Mouse (Mus musculus): ENCODE results near the gene Paxx. TPM values are rescaled to one million over a fixed set of nuclear protein-coding genes. Genes with fewer than 3 reads are reported as not detected.
"Not testable (repeated sequence)": the region's sequence is repeated elsewhere in the genome, so short reads cannot be mapped to it uniquely, and the experiment has no call there.

Gene Paxx
- polyA plus RNA-seq, 1 experiment from 2014 or later, result 23.5 TPM

DNA sequence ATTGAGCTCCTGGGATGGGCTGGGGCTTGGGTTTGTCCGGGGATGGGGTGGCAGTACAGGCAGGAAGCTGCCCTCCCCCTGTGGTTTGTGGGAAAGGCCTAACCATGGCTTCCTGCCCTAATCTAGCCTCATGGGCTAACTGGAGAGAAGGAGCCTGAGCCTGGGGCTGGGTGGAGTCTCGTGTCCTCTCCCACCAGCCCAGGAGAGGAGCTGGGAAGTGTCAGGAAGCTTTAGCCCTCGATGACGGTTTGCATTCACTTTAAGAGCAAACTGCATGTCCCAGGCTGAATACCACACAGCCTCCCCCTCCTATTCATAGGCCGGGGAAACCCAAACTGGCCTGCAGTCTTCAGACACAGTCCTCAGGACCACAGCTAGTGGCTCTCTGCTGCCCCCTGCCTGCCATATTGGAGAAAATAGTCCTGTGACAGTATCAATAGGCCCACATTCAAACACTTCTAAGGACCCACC lies 34.1 kb downstream of the Paxx start:
- 35% methylated on average over 5 of the region's 5 CpGs for WGBS
- H3K27me3 ChIP-seq (ENCODE audit: control insufficient read depth, insufficient read depth, low read length), result peaks cover 7% of the 10 kb centered on the region

DNA sequence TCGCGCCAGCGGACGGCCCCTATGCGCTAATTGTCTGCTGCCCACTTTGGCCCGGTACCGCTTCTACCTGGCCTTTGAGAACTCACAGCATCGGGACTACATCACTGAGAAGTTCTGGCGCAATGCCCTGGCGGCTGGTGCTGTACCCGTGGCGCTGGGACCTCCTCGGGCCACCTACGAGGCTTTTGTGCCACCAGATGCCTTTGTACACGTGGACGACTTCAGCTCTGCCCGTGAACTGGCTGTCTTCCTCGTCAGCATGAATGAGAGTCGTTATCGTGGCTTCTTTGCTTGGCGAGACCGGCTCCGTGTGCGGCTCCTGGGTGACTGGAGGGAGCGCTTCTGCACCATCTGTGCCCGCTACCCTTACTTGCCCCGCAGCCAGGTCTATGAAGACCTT lies 35.4 kb downstream of the Paxx start:
- H3K9me3 ChIP-seq (ENCODE audit: control insufficient read depth, low read length), result no peaks in the 10 kb centered on the region
- 60% methylated on average over 27 of the region's 27 CpGs for WGBS
- H3K9ac ChIP-seq (ENCODE audit: low read depth, low read length), result no peak overlapping the region
- no peaks in the 10 kb centered on the region for H3K36me3 ChIP-seq (ENCODE audit: control insufficient read depth, insufficient read depth, low read length)
- H3K4me2 ChIP-seq (replicated peaks; ENCODE audit: low read depth, low read length), result no peak overlapping the region
- H3K4me3 ChIP-seq (ENCODE audit: low read length), result no peak overlapping the region
- peaks cover 7% of the 10 kb centered on the region for H3K27me3 ChIP-seq (ENCODE audit: control insufficient read depth, insufficient read depth, low read length)
- H3K4me1 ChIP-seq (ENCODE audit: control insufficient read depth, insufficient read depth, low read length), result peaks cover 10% of the 10 kb centered on the region; the same call in 1 of the 2 replicates
- H3K27ac ChIP-seq (ENCODE audit: low read depth, low read length), result no peak overlapping the region
- no peak for ATAC-seq (ENCODE audit: low FRiP score, low TSS enrichment)

More for the DNA sequence above, 34.1 kb downstream of the Paxx start:
- Histone ChIP-seq H3K4me3 (ENCODE audit: low read length) (no peak overlapping the region), H3K9me3 (ENCODE audit: control insufficient read depth, low read length) (no peaks in the 10 kb centered on the region), H3K4me1 (ENCODE audit: control insufficient read depth, insufficient read depth, low read length) (peaks cover 16% of the 10 kb centered on the region), H3K27ac (ENCODE audit: low read depth, low read length) (no peak overlapping the region), H3K4me2 (replicated peaks; ENCODE audit: low read depth, low read length) (no peak overlapping the region), H3K9ac (ENCODE audit: low read depth, low read length) (no peak overlapping the region), H3K36me3 (ENCODE audit: control insufficient read depth, insufficient read depth, low read length) (no peaks in the 10 kb centered on the region)
- no peak for ATAC-seq (ENCODE audit: low FRiP score, low TSS enrichment)

DNA sequence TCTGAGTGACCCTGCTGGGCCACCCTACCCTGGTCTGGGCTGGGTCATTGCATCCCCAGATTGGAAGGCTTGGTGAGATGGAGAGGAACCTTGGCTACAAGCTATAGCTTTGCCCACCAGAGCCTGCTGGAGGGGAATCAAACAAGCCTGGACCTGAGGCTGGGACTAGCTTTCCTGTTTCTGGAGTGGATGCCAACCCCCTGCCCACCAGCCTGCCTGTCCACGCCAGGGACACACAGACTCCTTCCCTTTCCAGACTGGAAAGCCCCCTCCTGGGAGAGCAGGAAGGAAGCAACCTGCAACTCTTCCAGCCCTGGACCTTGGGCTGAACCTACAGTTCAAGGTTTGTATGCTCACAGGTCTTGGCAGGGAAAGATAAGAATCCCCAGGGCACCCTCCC lies 37.3 kb downstream of the Paxx start:
- H3K27me3 ChIP-seq (ENCODE audit: control insufficient read depth, insufficient read depth, low read length), result peaks cover 7% of the 10 kb centered on the region
- no peaks in the 10 kb centered on the region for H3K36me3 ChIP-seq (ENCODE audit: control insufficient read depth, insufficient read depth, low read length)
- no peaks in the 10 kb centered on the region for H3K9me3 ChIP-seq (ENCODE audit: control insufficient read depth, low read length)
- H3K4me1 ChIP-seq (ENCODE audit: control insufficient read depth, insufficient read depth, low read length), result no peaks in the 10 kb centered on the region
- H3K9ac ChIP-seq (ENCODE audit: low read depth, low read length), result no peak overlapping the region
- WGBS, result 69% methylated on average over 1 of the region's 1 CpGs
- no peak overlapping the region for H3K4me2 ChIP-seq (replicated peaks; ENCODE audit: low read depth, low read length)
- no peak overlapping the region for H3K4me3 ChIP-seq (ENCODE audit: low read length)
- ATAC-seq (ENCODE audit: low FRiP score, low TSS enrichment), result no peak
- H3K27ac ChIP-seq (ENCODE audit: low read depth, low read length), result no peak overlapping the region

DNA sequence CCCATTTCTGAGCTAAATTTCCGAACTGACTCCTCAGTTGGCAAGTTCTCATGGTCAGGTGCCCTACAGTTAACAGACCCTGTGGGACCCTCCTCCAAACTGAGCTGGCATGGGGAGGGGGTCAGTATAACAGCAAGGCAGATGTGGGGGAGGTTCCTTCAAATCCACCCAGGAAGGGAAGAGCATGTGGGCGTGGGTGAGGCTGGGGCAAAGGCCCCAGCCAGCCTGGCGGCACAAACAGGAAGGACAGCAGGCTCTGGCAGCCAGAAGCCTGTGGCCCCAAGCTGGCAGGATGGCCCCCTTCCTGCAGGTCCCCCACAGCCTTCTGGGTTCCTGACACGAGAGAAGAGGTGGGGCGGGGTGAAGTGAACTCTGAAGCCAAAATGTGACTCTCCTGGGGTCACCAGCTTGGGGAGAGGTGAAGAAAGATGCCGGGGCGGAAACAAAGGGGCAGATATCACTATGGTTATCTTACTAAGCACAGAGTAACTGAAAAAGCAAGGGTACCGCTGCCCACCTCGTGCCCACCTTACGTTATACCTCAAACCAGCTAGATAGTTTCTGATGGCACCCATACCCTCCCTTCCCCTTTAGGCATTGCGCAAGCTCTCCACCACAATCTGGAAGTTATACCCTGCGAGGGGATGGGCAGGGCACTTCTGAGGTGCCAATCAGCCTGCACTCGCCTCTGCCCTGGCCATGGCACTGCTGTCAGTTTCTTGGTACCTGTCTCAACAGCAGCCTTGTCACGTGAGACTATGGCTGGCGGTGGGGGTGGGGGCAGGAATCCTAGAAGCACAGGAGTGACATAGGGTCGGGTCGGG lies 38.1 kb downstream of the Paxx start, which contains the start of gene Fut7:
Gene Fut7 (plus strand): TSS at position 681 of the 824 bp plus-strand sequence.
- no peaks in the 10 kb centered on the region for H3K4me1 ChIP-seq (ENCODE audit: control insufficient read depth, insufficient read depth, low read length)
- H3K4me3 ChIP-seq (ENCODE audit: low read length), result no peak within 1 kb of the TSS
- no peak within 1 kb of the TSS for H3K9ac ChIP-seq (ENCODE audit: low read depth, low read length)
- ATAC-seq (ENCODE audit: low FRiP score, low TSS enrichment), result no peak
- no peaks in the 10 kb centered on the region for H3K36me3 ChIP-seq (ENCODE audit: control insufficient read depth, insufficient read depth, low read length)
- peaks cover 7% of the 10 kb centered on the region for H3K27me3 ChIP-seq (ENCODE audit: control insufficient read depth, insufficient read depth, low read length)
- H3K27ac ChIP-seq (ENCODE audit: low read depth, low read length), result no peak within 1 kb of the TSS
- H3K9me3 ChIP-seq (ENCODE audit: control insufficient read depth, low read length), result no peaks in the 10 kb centered on the region
- WGBS, result 58% methylated on average over 17 of the region's 17 CpGs
- H3K4me2 ChIP-seq (replicated peaks; ENCODE audit: low read depth, low read length), result no peak within 1 kb of the TSS

DNA sequence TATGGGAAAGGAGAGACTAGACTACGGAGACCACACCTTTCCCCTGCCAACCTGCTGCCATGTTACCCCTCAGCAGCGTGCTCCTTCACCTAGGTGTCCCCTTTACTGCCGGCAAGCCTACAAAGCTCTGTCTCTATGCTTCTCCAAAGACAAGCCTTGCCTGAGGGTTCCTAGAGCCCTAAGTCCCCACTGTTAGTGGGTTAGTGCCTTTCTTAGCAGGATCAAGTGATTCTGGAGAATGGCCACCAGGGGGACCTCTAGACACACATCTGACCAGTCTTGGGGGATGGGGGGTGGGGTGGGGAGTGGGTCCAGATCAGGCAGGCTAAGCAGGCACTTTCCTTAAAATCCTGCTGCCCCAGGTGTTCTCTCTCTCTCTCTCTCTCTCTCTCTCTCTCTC lies 39.0 kb downstream of the Paxx start:
- no peak overlapping the region for H3K9ac ChIP-seq (ENCODE audit: low read depth, low read length)
- no peaks in the 10 kb centered on the region for H3K36me3 ChIP-seq (ENCODE audit: control insufficient read depth, insufficient read depth, low read length)
- no peak overlapping the region for H3K4me3 ChIP-seq (ENCODE audit: low read length)
- no peak overlapping the region for H3K27ac ChIP-seq (ENCODE audit: low read depth, low read length)
- WGBS, result 24% methylated on average over 3 of the region's 3 CpGs
- no peaks in the 10 kb centered on the region for H3K9me3 ChIP-seq (ENCODE audit: control insufficient read depth, low read length)
- ATAC-seq (ENCODE audit: low FRiP score, low TSS enrichment), result peak; percentile 61
- no peaks in the 10 kb centered on the region for H3K4me1 ChIP-seq (ENCODE audit: control insufficient read depth, insufficient read depth, low read length)
- H3K4me2 ChIP-seq (replicated peaks; ENCODE audit: low read depth, low read length), result no peak overlapping the region
- peaks cover 7% of the 10 kb centered on the region for H3K27me3 ChIP-seq (ENCODE audit: control insufficient read depth, insufficient read depth, low read length)

DNA sequence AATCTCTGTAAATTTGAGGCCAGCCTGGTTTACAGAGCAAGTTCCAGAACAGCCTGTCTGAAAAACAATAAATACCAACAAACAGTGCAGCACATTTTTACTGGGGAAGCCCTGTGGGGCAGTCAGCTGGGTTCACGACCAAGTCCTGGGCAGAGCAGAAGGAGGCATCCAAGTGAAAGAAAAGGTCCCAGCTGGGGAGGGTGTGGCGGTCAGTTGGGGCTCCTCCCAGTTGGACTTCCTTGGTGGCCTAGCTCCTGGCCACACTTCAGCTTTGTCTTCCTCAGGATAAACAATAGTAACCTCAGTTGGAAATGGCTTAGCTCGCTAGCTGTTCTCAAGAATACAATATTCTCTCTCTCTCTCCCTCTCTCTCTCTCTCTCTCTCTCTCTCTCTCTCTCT lies 43.5 kb downstream of the Paxx start:
- Histone ChIP-seq H3K36me3 (ENCODE audit: control insufficient read depth, insufficient read depth, low read length) (no peaks in the 10 kb centered on the region), H3K27ac (ENCODE audit: low read depth, low read length) (no peak overlapping the region), H3K9me3 (ENCODE audit: control insufficient read depth, low read length) (no peaks in the 10 kb centered on the region), H3K27me3 (ENCODE audit: control insufficient read depth, insufficient read depth, low read length) (no peaks in the 10 kb centered on the region), H3K4me1 (ENCODE audit: control insufficient read depth, insufficient read depth, low read length) (no peaks in the 10 kb centered on the region), H3K4me3 (ENCODE audit: low read length) (no peak overlapping the region), H3K4me2 (replicated peaks; ENCODE audit: low read depth, low read length) (no peak overlapping the region), H3K9ac (ENCODE audit: low read depth, low read length) (no peak overlapping the region)
- 37% methylated on average over 3 of the region's 3 CpGs for WGBS
- ATAC-seq (ENCODE audit: low FRiP score, low TSS enrichment), result no peak

DNA sequence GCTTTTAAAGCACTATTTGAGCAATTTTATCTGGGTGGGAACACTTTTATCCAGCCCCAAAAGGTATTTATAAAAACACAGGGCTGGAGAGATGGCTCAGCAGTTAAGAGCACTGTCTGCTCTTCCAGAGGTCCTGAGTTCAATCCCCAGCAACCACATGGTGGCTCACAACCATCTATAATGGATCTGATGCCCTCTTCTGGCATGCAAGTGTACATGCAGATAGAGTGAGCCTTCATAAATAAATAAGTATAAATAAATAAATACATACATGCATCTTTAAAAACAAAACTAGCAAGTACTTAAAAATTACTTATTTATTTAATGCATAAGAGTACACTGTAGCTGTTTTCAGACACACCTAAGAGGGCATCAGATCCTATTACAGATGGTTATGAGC lies 47.5 kb downstream of the Paxx start:
- not testable (repeated sequence) for H3K27me3 ChIP-seq (ENCODE audit: control insufficient read depth, insufficient read depth, low read length); H3K9ac ChIP-seq (ENCODE audit: low read depth, low read length); H3K9me3 ChIP-seq (ENCODE audit: control insufficient read depth, low read length); H3K4me1 ChIP-seq (ENCODE audit: control insufficient read depth, insufficient read depth, low read length); H3K36me3 ChIP-seq (ENCODE audit: control insufficient read depth, insufficient read depth, low read length); H3K4me3 ChIP-seq (ENCODE audit: low read length); ATAC-seq (ENCODE audit: low FRiP score, low TSS enrichment); H3K27ac ChIP-seq (ENCODE audit: low read depth, low read length); H3K4me2 ChIP-seq (replicated peaks; ENCODE audit: low read depth, low read length)

DNA sequence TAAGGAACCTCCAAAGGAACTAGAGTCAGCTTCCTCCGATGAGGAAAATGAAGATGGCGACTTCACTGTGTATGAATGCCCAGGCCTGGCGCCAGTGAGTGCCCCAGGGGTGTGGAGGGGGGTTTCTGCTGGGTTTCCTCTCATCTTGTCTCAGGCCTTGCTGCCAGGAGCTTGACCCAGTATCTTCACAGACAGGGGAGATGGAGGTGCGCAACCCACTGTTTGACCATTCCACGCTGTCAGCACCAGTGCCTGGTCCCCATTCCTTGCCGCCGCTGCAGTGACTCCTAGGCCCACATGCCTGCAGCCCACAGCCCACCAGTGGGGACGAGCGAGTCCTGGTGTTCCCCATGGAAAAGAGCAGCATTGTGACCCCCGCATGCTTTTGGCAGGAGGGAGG lies 52.0 kb downstream of the Paxx start:
- WGBS, result 88% methylated on average over 10 of the region's 10 CpGs
- Histone ChIP-seq H3K27ac (ENCODE audit: low read depth, low read length) (no peak overlapping the region), H3K4me1 (ENCODE audit: control insufficient read depth, insufficient read depth, low read length) (no peaks in the 10 kb centered on the region), H3K27me3 (ENCODE audit: control insufficient read depth, insufficient read depth, low read length) (no peaks in the 10 kb centered on the region; the same call in 1 of the 2 replicates), H3K9me3 (ENCODE audit: control insufficient read depth, low read length) (no peaks in the 10 kb centered on the region), H3K36me3 (ENCODE audit: control insufficient read depth, insufficient read depth, low read length) (no peaks in the 10 kb centered on the region), H3K9ac (ENCODE audit: low read depth, low read length) (no peak overlapping the region), H3K4me3 (ENCODE audit: low read length) (no peak overlapping the region), H3K4me2 (replicated peaks; ENCODE audit: low read depth, low read length) (no peak overlapping the region)
- no peak for ATAC-seq (ENCODE audit: low FRiP score, low TSS enrichment)

Data from kidney, embryonic 14.5 days (tissue).